Mouse (Mus musculus) G1E (cell line): ENCODE results near the gene Dchs2. TPM values are rescaled to one million over a fixed set of nuclear protein-coding genes. Genes with fewer than 3 reads are reported as not detected.

ENCODE experiments used
- ATAC-seq: 2 replicates; pipeline ENCODE4 v1.8.0; 2016; ENCODE audit warnings: mild to moderate bottlenecking; ENCODE audit not compliant: insufficient number of reproducible peaks, poor library complexity, low FRiP score, severe bottlenecking; ENCODE audit errors: extremely low read depth
- DNase-seq: peaks from one replicate; pipeline ENCODE4 v3.0.0; 2012; ENCODE audit warnings: low spot score
- H3K27me3 ChIP-seq: 2 replicates; pipeline ENCODE4 v1.6.1; 2012; ENCODE audit warnings: mild to moderate bottlenecking, low read length, inconsistent platforms; ENCODE audit not compliant: insufficient read depth
- H3K36me3 ChIP-seq: replicated peaks from 2 replicates; pipeline ENCODE3; 2012; ENCODE audit warnings: mild to moderate bottlenecking, inconsistent platforms
- H3K4me1 ChIP-seq: 2 replicates; pipeline ENCODE4 v1.6.1; 2012; ENCODE audit warnings: low read depth, low read length, inconsistent platforms, mixed read lengths; ENCODE audit not compliant: insufficient read depth
- H3K4me3 ChIP-seq: 2 replicates; pipeline ENCODE4 v1.5.1; 2012; ENCODE audit warnings: low read depth, mild to moderate bottlenecking, inconsistent platforms, low read length, moderate library complexity, mixed read lengths
- H3K9me3 ChIP-seq: replicated peaks from 2 replicates; pipeline ENCODE4 v1.6.1; 2012; ENCODE audit warnings: inconsistent platforms
- CTCF ChIP-seq: IDR thresholded peaks from 2 replicates; pipeline ENCODE4 v1.5.1; 2012; ENCODE audit warnings: low read depth, low read length, inconsistent platforms, mixed read lengths
- GATA1 ChIP-seq: IDR thresholded peaks from 2 replicates; pipeline ENCODE4 v1.6.1; 2012; ENCODE audit warnings: borderline replicate concordance, low read length, inconsistent platforms, mixed read lengths
- GATA2 ChIP-seq: IDR thresholded peaks from 2 replicates; pipeline ENCODE4 v1.6.1; 2012; ENCODE audit warnings: low read depth, low read length, inconsistent platforms, borderline replicate concordance
- POLR2AphosphoS5 ChIP-seq: IDR thresholded peaks from 2 replicates; pipeline ENCODE4 v1.6.1; 2012; ENCODE audit warnings: low read depth, low read length, inconsistent platforms; ENCODE audit not compliant: insufficient replicate concordance
- TAL1 ChIP-seq: conservative IDR thresholded peaks from 2 replicates; pipeline ENCODE4 v1.6.1; 2012; ENCODE audit warnings: low read depth, low read length, inconsistent platforms, mixed read lengths
- polyA plus RNA-seq: library from polyadenylated mRNA; stranded (reverse); fragments of >175 nt; gene quantifications from 2 replicates; pipeline ENCODE4 v1.2.3, GENCODE M21; 2012
- total RNA-seq, 2 experiments: library from RNA; stranded (forward) in 1 of 2; stranded (reverse) in 1 of 2; fragments of 200-1000 nt in 1 of 2; fragments of >200 nt in 1 of 2; fragmentation: Nextera tagmentation in 1 of 2; gene quantifications; 2 replicates each; pipeline ENCODE4 v1.2.3; 2014 to 2017

The Dchs2 gene
- total and polyA plus RNA-seq, 3 experiments = 0.05 TPM; not detected in 2

- ATAC-seq = no peak
- Histone ChIP-seq H3K4me1 (no peaks in the 10 kb centered on the region), H3K9me3 (no peaks in the 10 kb centered on the region; the same call in 1 of the 2 replicates), H3K27me3 (no peaks in the 10 kb centered on the region), H3K36me3 (no peaks in the 10 kb centered on the region), H3K4me3 (no peak overlapping the region)
- TF ChIP-seq CTCF = no peak
- TF ChIP-seq TAL1 = no peak
- no peak for TF ChIP-seq GATA1
- no peak for TF ChIP-seq POLR2AphosphoS5
- no peak for TF ChIP-seq GATA2
- DNase-seq = no peak
These were observed 159.2 kb downstream of the Dchs2 start for GRCm38 (mm10) chr3:83286975-83287405.

- ATAC-seq (no peak), DNase-seq (no peak)
- H3K4me1 ChIP-seq = no peaks in the 10 kb centered on the region
- no peak overlapping the region for H3K4me3 ChIP-seq
- TF ChIP-seq CTCF (no peak), GATA2 (no peak), TAL1 (no peak)
- no peaks in the 10 kb centered on the region; the same call in 1 of the 2 replicates for H3K9me3 ChIP-seq
- no peaks in the 10 kb centered on the region for H3K36me3 ChIP-seq
- no peaks in the 10 kb centered on the region for H3K27me3 ChIP-seq
These were observed 160.5 kb downstream of the Dchs2 start for GRCm38 (mm10) chr3:83288118-83288840.

- H3K27me3 ChIP-seq = no peaks in the 10 kb centered on the region
- no peaks in the 10 kb centered on the region for H3K36me3 ChIP-seq
- TF ChIP-seq CTCF (no peak), GATA2 (no peak), POLR2AphosphoS5 (no peak), GATA1 (no peak), TAL1 (no peak)
- no peaks in the 10 kb centered on the region for H3K4me1 ChIP-seq
- no peak overlapping the region for H3K4me3 ChIP-seq
- no peaks in the 10 kb centered on the region; the same call in 1 of the 2 replicates for H3K9me3 ChIP-seq
- ATAC-seq (no peak), DNase-seq (no peak)
These were observed 162.7 kb downstream of the Dchs2 start for GRCm38 (mm10) chr3:83290482-83290881.

- Histone ChIP-seq H3K27me3 (no peaks in the 10 kb centered on the region), H3K4me1 (no peaks in the 10 kb centered on the region), H3K4me3 (no peak overlapping the region), H3K36me3 (no peaks in the 10 kb centered on the region), H3K9me3 (no peaks in the 10 kb centered on the region; the same call in 1 of the 2 replicates)
- ATAC-seq (no peak), DNase-seq (no peak)
- TF ChIP-seq POLR2AphosphoS5 = no peak
- TF ChIP-seq GATA2 = no peak
- no peak for TF ChIP-seq GATA1
- no peak for TF ChIP-seq TAL1
- TF ChIP-seq CTCF = no peak
These were observed 163.2 kb downstream of the Dchs2 start for GRCm38 (mm10) chr3:83290953-83291352.

- Histone ChIP-seq H3K36me3 (no peaks in the 10 kb centered on the region), H3K4me1 (no peaks in the 10 kb centered on the region), H3K4me3 (no peak overlapping the region), H3K9me3 (no peaks in the 10 kb centered on the region), H3K27me3 (no peaks in the 10 kb centered on the region)
- ATAC-seq = no peak
- no peak for TF ChIP-seq GATA1
- no peak for TF ChIP-seq TAL1
- TF ChIP-seq GATA2 = no peak
- no peak for TF ChIP-seq CTCF
- no peak for DNase-seq
These were observed 172.1 kb downstream of the Dchs2 start for GRCm38 (mm10) chr3:83299783-83300382.

- Histone ChIP-seq H3K4me3 (no peak overlapping the region), H3K4me1 (no peaks in the 10 kb centered on the region), H3K36me3 (no peaks in the 10 kb centered on the region), H3K9me3 (no peaks in the 10 kb centered on the region), H3K27me3 (no peaks in the 10 kb centered on the region)
- no peak for DNase-seq
- TF ChIP-seq TAL1 (no peak), POLR2AphosphoS5 (no peak), CTCF (no peak), GATA2 (no peak), GATA1 (no peak)
- ATAC-seq = no peak
These were observed 176.1 kb downstream of the Dchs2 start for GRCm38 (mm10) chr3:83303876-83304275.
